Mouse (Mus musculus): ENCODE data around the gene Hoxa9. TPM values are rescaled to one million over a fixed set of nuclear protein-coding genes. Genes with fewer than 3 reads are reported as not detected.
A peak's percentile ranks its signal among the peaks of the same experiment; 100 is the strongest.

The Hoxa9 gene
- polyA plus RNA-seq, 1 experiment from 2014 or later = not detected

DNA sequence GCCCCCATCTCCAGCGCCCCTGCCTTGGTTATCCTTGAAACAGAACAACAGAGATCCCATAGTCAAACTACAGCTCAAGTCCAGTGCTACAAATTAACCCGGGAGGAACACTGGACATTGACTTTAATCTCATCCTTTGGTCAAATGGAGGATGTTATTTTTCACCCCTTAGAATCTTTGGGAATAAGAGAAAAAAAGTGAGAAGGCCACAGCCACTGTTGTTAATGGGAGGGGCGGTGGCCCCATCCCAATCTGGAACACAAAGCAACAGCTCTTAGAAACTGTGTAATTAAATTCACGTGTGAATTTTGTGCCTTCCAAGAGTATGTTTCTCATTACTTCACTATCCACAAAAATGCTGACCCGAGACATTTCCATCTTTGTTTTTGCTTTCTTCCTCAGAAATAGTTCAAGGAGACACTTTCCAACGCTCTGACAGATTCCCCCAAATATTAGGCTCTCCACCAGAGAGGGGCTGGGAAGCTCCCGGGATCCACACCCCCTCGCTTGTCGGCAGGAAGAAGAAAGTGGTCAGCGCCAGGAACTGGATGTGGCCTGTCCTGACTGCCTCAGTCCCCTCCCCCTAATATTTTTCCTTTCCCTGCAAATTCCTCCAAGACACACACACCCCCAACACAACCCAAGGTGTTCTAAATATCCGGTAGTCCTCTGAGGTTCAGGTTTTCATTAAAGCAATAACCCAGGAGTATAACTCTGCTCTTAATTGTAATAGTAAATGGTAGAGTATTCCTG lies 3.2 kb downstream of the Hoxa9 start:
- WGBS = 2% methylated on average over 11 of the region's 11 CpGs
- no peak for DNase-seq (ENCODE audit: low spot score)
- peaks cover 100% of the 10 kb centered on the region for H3K27me3 ChIP-seq (replicated peaks; ENCODE audit: low read depth, poor library complexity, severe bottlenecking)
- no peaks in the 10 kb centered on the region for H3K36me3 ChIP-seq (replicated peaks)
- H3K9me3 ChIP-seq = no peaks in the 10 kb centered on the region
- no peak overlapping the region for H3K27ac ChIP-seq (replicated peaks)
- no peak overlapping the region for H3K4me3 ChIP-seq
- peaks cover 6% of the 10 kb centered on the region; the same call in 1 of the 2 replicates for H3K4me1 ChIP-seq

DNA sequence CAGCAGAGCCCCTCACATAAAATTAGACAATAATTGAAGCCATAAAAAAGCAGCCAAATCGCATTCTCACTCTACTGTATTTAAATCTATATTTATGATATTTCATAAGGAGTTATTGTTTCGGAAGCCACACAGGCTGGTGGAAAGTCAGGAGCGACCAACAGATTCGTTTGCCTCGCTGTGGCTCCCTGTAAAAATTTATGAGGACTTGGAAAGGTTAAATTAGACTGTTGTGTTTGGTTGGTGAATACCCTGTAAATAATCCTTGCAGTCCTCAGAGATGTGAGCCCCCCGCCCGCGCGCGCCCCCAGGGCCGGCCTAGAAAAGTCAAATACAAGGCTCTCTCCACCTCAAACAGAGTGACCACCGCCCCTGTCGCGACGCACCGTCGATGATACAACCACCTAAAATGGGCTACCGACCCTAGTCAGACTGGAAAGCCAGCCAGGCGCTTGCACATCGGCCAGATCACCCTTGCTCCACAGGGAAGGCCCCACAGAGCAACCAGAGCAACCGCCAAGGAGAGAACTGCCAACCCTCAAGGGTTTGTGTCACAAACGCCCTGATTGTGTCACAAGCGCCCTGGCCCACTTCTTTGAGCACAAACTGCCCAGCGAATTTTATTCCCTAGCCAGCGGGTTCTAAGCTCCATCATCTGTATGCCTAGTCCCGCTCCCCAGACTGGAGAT lies 4.2 kb downstream of the Hoxa9 start:
- peaks cover 7% of the 10 kb centered on the region for H3K4me1 ChIP-seq
- H3K27ac ChIP-seq (replicated peaks) = no peak overlapping the region
- DNase-seq (ENCODE audit: low spot score) = no peak
- 3% methylated on average over 26 of the region's 26 CpGs for WGBS
- peaks cover 100% of the 10 kb centered on the region for H3K27me3 ChIP-seq (replicated peaks; ENCODE audit: low read depth, poor library complexity, severe bottlenecking)
- no peaks in the 10 kb centered on the region for H3K9me3 ChIP-seq
- no peaks in the 10 kb centered on the region for H3K36me3 ChIP-seq (replicated peaks)
- H3K4me3 ChIP-seq = no peak overlapping the region

DNA sequence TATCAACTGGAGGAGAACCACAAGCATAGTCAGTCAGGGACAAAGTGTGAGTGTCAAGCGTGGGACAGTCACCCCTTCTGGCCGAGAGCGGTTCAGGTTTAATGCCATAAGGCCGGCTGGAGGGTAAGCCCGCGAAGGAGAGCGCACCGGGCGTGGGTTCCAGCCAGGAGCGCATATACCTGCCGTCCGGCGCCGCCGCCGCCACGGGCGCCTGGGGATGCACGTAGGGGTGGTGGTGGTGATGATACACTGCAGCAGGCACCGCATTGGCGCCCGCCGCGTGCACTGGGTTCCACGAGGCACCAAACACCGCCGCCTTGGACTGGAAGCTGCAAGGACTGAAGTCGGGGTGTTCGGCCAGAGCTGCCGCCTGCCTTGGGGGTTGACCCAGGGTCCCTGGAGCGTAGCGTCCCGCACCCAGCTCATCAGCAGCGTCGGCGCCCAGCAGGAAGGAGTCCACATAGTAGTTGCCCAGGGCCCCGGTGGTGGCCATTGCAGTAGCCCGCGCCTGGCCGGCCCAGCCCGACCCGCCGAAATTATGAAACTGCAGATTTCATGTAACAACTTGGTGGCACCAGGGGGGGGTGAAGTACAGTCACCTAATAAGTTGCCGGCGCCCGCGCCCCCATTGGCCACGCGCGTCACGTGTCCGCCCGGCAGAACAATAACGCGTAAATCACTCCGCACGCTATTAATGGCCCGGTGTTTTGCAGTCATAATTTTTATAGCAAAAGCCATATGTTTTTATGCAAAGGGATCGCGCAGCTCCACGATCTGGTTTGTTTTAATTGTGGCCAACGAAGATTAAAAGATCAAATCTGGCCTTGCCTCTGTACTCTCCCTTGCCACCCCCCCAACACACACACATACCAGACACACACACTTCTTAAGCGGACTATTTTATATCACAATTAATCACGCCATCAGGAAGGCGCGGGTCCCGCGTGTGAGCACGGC lies 5.0 kb downstream of the Hoxa9 start:
- no peaks in the 10 kb centered on the region for H3K36me3 ChIP-seq (replicated peaks)
- WGBS = 2% methylated on average over 69 of the region's 69 CpGs
- peaks cover 14% of the 10 kb centered on the region for H3K4me1 ChIP-seq
- no peak overlapping the region for H3K4me3 ChIP-seq
- no peak for DNase-seq (ENCODE audit: low spot score)
- no peak overlapping the region for H3K27ac ChIP-seq (replicated peaks)
- H3K27me3 ChIP-seq (replicated peaks; ENCODE audit: low read depth, poor library complexity, severe bottlenecking) = peaks cover 100% of the 10 kb centered on the region
- H3K9me3 ChIP-seq = no peaks in the 10 kb centered on the region

DNA sequence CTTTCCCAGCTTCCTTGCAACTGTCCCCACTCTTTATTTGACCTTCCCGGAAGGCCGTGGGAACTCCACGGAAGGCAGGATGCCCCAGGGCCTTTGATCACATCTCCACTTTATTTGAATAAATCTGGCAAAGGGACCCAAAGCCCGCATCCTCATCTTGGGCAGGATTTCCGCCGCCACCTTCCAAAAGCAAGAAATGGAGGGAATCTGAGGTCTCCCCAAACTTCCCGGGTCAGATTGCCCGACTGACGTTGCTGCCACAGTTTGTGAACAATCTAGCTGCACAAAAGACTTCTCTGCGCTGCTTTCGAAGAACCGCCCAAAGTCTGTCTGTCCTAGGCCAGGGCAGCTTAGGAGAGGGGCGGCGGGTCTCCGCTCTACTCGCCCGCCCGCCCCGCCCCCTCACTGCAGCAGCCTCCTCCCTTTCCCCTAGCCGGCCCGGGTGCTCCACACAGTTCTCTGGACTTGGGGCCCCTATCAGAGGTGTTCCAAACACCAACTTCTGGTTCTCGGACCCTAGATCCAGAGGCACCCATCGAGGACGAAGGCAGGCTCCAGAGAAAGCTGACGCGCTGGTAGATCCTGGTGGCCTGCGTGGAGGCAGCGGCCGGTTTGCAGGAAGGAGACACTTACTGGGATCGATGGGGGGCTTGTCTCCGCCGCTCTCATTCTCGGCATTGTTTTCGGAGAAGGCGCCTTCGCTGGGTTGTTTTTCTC lies 5.8 kb downstream of the Hoxa9 start:
- Histone ChIP-seq H3K27me3 (replicated peaks; ENCODE audit: low read depth, poor library complexity, severe bottlenecking) (peaks cover 100% of the 10 kb centered on the region), H3K27ac (replicated peaks) (no peak overlapping the region), H3K36me3 (replicated peaks) (no peaks in the 10 kb centered on the region), H3K4me1 (peaks cover 11% of the 10 kb centered on the region), H3K4me3 (no peak overlapping the region), H3K9me3 (no peaks in the 10 kb centered on the region)
- 2% methylated on average over 36 of the region's 36 CpGs for WGBS
- no peak for DNase-seq (ENCODE audit: low spot score)

DNA sequence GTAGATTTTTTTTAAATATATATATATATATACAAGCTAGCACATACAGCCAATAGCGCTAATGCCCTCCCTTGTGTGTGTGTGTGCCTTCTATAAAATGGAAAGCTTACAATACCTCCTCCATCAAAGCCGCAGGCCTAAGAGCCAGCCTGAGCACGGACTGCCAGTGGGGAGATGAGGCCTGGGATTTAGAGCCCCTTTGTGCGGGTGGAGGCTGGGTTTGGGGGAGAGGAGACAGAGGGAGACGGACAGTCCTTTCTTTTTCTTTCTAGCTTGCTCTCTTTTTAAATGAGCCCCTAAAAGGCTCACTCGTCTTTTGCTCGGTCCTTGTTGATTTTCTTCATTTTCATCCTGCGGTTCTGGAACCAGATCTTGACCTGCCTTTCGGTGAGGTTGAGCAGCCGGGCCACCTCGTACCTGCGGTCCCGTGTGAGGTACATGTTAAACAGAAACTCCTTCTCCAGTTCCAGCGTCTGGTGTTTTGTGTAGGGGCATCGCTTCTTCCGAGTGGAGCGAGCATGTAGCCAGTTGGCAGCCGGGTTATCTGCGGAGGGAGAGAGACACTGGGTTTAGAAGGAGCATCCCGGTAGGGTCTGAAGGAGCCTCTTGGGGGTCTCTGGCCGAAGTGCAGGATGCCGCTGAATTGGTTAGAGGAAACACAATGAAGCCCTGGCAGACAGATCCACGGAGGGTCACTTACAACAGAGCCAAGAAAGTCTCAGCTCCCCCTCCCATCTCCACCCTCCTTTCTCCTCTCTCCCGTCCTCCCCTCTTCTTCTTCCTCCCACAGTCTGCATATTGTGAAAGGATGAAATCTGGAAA lies 6.7 kb downstream of the Hoxa9 start:
- no peaks in the 10 kb centered on the region for H3K36me3 ChIP-seq (replicated peaks)
- no peak overlapping the region for H3K27ac ChIP-seq (replicated peaks)
- H3K4me3 ChIP-seq = no peak overlapping the region
- no peak for DNase-seq (ENCODE audit: low spot score)
- under 1% methylated on average over 24 of the region's 24 CpGs for WGBS
- peaks cover 100% of the 10 kb centered on the region for H3K27me3 ChIP-seq (replicated peaks; ENCODE audit: low read depth, poor library complexity, severe bottlenecking)
- peaks cover 11% of the 10 kb centered on the region for H3K4me1 ChIP-seq
- H3K9me3 ChIP-seq = no peaks in the 10 kb centered on the region

DNA sequence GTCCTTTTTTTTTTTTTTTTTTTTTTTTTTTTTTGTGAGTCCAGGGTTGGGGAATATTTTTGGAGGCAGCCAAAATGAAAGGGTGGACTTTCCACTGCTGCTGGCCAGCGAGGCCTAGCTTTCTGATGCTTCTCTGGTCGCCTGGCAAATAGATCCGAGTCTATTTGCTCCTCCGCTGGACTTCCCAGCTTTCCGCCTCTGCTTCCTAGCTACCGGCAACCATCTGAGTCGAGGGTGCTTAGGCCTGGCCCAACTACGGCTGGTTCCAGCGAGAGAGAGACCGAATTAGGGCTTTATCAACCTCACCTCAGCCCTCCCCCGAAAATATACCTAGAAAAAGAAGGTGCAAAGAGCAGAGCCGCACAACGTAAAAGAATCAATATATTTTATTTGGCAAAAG lies 8.2 kb downstream of the Hoxa9 start:
- Histone ChIP-seq H3K36me3 (replicated peaks) (no peaks in the 10 kb centered on the region), H3K4me1 (peaks cover 14% of the 10 kb centered on the region), H3K4me3 (no peak overlapping the region), H3K9me3 (no peaks in the 10 kb centered on the region), H3K27ac (replicated peaks) (no peak overlapping the region), H3K27me3 (replicated peaks; ENCODE audit: low read depth, poor library complexity, severe bottlenecking) (peaks cover 100% of the 10 kb centered on the region)
- 8% methylated on average over 13 of the region's 13 CpGs for WGBS
- DNase-seq (ENCODE audit: low spot score) = no peak

DNA sequence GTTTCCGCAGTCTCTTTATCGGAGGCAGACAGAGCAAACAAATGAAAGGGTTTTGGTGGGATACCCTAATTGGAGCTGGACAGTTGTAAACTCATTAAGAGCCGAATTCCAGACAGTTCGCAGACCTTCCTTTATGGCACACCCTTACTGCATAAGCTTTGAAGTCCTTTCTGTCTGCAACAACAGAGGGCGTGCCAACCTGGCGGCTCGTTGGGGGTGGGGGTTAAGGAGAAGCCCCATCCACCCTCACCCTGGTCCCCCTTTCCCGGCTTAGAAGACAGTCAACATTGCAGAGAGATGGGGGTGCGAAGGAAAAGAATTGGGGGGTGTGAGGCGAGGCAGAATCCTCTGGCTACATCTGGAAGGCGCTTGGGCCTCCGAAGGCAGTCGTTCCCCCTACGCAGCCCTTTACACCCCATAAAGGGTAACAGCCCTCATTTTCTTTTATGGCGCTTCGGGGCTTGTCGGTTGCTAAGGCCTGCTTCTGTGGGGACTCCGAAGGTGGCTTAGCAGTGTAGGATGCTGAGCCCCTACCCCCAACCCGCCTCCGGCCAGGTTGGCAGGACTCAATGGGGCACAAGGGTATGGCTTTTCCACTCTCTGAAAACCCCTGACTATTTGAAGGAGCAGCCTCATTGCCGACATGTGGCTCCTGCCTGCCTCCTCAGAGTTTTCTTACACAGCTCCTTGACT lies 8.8 kb downstream of the Hoxa9 start:
- H3K27ac ChIP-seq (replicated peaks) = no peak overlapping the region
- peak overlapping the region; percentile 57 for H3K4me3 ChIP-seq
- no peaks in the 10 kb centered on the region for H3K36me3 ChIP-seq (replicated peaks)
- H3K9me3 ChIP-seq = no peaks in the 10 kb centered on the region
- H3K27me3 ChIP-seq (replicated peaks; ENCODE audit: low read depth, poor library complexity, severe bottlenecking) = peaks cover 100% of the 10 kb centered on the region
- no peak for DNase-seq (ENCODE audit: low spot score)
- WGBS = 4% methylated on average over 21 of the region's 21 CpGs
- H3K4me1 ChIP-seq = peaks cover 20% of the 10 kb centered on the region

DNA sequence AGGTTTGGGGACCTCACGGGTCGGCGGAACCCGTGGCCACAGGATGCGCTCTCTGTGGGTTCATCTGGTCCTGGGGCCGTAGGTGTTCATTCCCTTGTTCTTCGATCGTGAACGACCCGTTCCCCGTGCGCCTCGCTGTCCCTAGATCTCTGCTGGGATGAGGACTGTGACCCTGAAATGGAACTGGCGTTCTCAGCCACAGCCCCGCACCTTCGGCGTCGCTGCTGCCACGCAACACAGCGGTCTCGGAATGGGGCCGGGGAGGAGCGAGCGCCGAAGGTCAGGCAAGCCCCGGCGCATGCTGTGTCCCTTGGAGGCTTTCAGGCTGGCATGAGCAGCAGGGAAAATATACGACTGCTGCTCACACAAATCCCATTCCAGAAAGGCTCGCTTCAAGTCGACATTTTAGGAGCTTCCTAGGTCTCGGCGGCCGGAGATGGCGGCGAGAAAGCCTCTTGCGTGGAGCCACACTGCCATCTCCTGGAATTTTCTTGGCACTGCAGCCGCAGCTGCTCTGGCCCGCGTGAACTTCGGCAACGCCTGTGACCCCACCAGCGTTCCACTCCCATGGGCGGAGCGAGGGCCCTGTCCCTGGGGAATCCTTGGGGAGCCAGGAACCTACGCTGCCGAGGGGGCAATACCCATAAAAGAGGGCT lies 9.4 kb downstream of the Hoxa9 start, which contains the start of gene Hoxa7:
Hoxa7 (minus strand) TSS at position 518 of the 656 bp plus-strand sequence.
- DNase-seq (ENCODE audit: low spot score) = peak; percentile 90
- peak within 1 kb of the TSS; percentile 57 for H3K4me3 ChIP-seq
- no peaks in the 10 kb centered on the region for H3K9me3 ChIP-seq
- H3K36me3 ChIP-seq (replicated peaks) = no peaks in the 10 kb centered on the region
- H3K4me1 ChIP-seq = peaks cover 25% of the 10 kb centered on the region
- H3K27ac ChIP-seq (replicated peaks) = no peak within 1 kb of the TSS
- under 1% methylated on average over 46 of the region's 46 CpGs for WGBS
- H3K27me3 ChIP-seq (replicated peaks; ENCODE audit: low read depth, poor library complexity, severe bottlenecking) = peaks cover 100% of the 10 kb centered on the region

DNA sequence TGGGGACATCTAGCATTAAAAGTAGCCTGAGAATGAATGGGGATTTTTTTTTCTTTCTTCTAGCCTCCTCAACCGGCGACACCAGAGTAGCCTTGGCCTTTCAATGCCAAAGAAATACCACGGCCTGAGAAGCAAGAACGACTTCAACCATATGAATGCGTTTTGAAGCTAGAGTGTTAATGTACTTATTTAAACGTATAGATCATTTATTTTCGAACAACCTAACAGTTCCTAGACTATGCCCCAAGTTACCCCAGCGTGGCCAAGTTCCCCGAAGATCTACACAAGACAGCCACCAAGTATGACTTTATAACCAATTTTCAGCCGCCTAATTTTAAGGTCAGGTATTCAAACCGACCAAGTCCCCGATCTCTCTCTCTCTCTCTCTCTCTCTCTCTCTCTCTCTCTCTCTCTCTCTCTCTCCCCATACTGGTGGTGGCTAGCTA lies 10.0 kb downstream of the Hoxa9 start:
- WGBS = 7% methylated on average over 12 of the region's 12 CpGs
- Histone ChIP-seq H3K9me3 (no peaks in the 10 kb centered on the region), H3K4me3 (peak overlapping the region; percentile 57), H3K36me3 (replicated peaks) (no peaks in the 10 kb centered on the region), H3K27ac (replicated peaks) (no peak overlapping the region), H3K27me3 (replicated peaks; ENCODE audit: low read depth, poor library complexity, severe bottlenecking) (peaks cover 100% of the 10 kb centered on the region), H3K4me1 (peaks cover 24% of the 10 kb centered on the region)
- DNase-seq (ENCODE audit: low spot score) = no peak

DNA sequence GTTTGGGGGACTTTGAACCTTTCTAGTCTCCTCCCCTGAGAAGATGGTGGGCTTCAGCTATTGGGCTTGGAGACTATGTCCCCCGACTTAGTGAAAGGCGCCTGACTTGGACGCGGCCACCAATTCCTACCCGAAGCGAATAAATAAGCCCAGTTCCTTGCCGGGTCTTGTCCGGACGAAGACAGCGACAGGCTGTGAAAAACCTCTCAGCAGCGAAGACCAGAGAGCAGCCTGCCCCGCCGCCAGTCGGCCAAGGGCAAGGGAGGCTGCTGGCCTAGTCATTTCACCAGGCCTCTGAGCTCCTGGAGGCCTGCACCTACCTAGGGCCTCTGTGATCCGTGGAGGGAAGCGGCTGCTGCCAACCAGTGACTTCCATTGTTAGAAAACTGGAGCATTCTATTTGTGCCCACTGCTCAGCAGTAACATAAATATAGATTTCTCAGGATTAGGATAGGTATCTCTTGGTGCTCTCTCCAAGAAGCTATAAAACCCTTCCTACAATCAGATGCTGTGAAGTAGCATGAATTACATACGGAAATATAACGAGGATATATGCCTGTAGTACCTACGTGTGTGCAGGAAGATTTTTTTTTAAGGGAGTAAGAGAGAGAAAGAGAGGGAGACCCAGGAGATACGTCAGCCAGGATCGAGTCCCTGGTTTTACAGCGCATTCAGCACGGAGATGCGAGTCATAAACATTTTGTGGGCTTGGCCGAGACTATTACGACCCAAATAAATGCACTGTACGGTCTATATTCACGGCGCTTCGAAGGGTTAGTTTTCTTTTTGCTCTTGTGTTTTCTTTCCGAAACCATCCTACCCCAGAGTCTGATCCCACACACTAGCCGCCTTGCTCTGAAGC lies 10.7 kb downstream of the Hoxa9 start:
- Histone ChIP-seq H3K36me3 (replicated peaks) (no peaks in the 10 kb centered on the region), H3K27ac (replicated peaks) (no peak overlapping the region), H3K4me3 (no peak overlapping the region), H3K4me1 (peaks cover 22% of the 10 kb centered on the region), H3K27me3 (replicated peaks; ENCODE audit: low read depth, poor library complexity, severe bottlenecking) (peaks cover 100% of the 10 kb centered on the region), H3K9me3 (no peaks in the 10 kb centered on the region)
- DNase-seq (ENCODE audit: low spot score) = peak; percentile 67
- 10% methylated on average over 32 of the region's 32 CpGs for WGBS
